Mouse (Mus musculus): ENCODE results near the gene Hspa14. TPM values are rescaled to one million over a fixed set of nuclear protein-coding genes. Genes with fewer than 3 reads are reported as not detected.

Gene Hspa14
- polyA plus RNA-seq, 1 experiment, result 9.9 TPM

- H3K27me3 ChIP-seq (ENCODE audit: control insufficient read depth, insufficient read depth, low read length), result no peaks in the 10 kb centered on the region
- H3K4me1 ChIP-seq (ENCODE audit: control insufficient read depth, insufficient read depth, insufficient read length, low read length), result no peaks in the 10 kb centered on the region
- 75% methylated on average over 7 of the region's 7 CpGs for WGBS
- H3K4me3 ChIP-seq (ENCODE audit: low read depth, low read length), result no peak overlapping the region
- TF ChIP-seq POLR2A (IDR thresholded peaks at IDR 0.05; ENCODE audit: low read depth, low read length), result no peak
- no peak for TF ChIP-seq CTCF (IDR thresholded peaks at IDR 0.05; ENCODE audit: extremely low read depth, insufficient read length, insufficient replicate concordance, low read depth, low read length)
- no peak overlapping the region for H3K27ac ChIP-seq (ENCODE audit: insufficient read depth, low read depth, low read length)
- H3K36me3 ChIP-seq (ENCODE audit: control insufficient read depth, insufficient read depth, low read length), result peaks cover 29% of the 10 kb centered on the region
Observed at GRCm38 (mm10) chr2:3444206-3444605, 68.4 kb downstream of the Hspa14 start.

Other genes with a start within 250 kb of the Hspa14 start
- 0.91 and 1.2 TPM in 2 replicates for gene Nmt2, start 228.6 kb downstream of the Hspa14 start, polyA plus RNA-seq (2012; rRNA removed)
- 0.48 and 1.7 TPM in 2 replicates for gene Rpp38, start 180.2 kb downstream of the Hspa14 start, polyA plus RNA-seq (2012; rRNA removed)
- gene Acbd7, start 176.6 kb downstream of the Hspa14 start, polyA plus RNA-seq (2012; rRNA removed), result not detected in 2 replicates
- gene Olah, start 115.6 kb downstream of the Hspa14 start, polyA plus RNA-seq (2012; rRNA removed), result not detected in 2 replicates
- not detected in 2 replicates for gene Meig1, start 90.2 kb downstream of the Hspa14 start, polyA plus RNA-seq (2012; rRNA removed)
- 1.5 and 1.6 TPM in 2 replicates for gene Dclre1c, start 88.7 kb downstream of the Hspa14 start, polyA plus RNA-seq (2012; rRNA removed)
- gene Suv39h2, start 37.8 kb downstream of the Hspa14 start, polyA plus RNA-seq (2012; rRNA removed), result 0.66 and 1.5 TPM in 2 replicates
- gene Gm45902, start within 50 bp of the Hspa14 start, polyA plus RNA-seq (2012; rRNA removed), result 0.30 and 0.72 TPM in 2 replicates
- 0.03 and 0.10 TPM in 2 replicates for gene Cdnf, start 216 bp upstream of the Hspa14 start, polyA plus RNA-seq (2012; rRNA removed)
- gene Fam107b, start 57.7 kb upstream of the Hspa14 start, polyA plus RNA-seq (2012; rRNA removed), result 8.1 and 8.2 TPM in 2 replicates

All from small intestine, adult 2 months (tissue).